Comparison of ENCODE assay signal across 13 mouse cellular contexts in genomic region chr8:123992587-123992986, GRCm38 (mm10). TPM values are rescaled to one million over a fixed set of nuclear protein-coding genes. Genes with fewer than 3 reads are reported as not detected.
DNase-seq lines count a peak whose midpoint lies in the region; ATAC-seq and TF ChIP-seq lines count a peak whose summit lies in the region.
"Had no signal": no experiment of that assay in that cellular context is flagged by ENCODE, and none has a peak within 500 bp of the region (broad histone marks: within the 10 kb centered on the region; RNA-seq: fewer than 3 reads in every experiment).

No protein-coding gene starts in this region.

- TF ChIP-seq CTCF in forebrain, postnatal 0 days (IDR thresholded peaks at IDR 0.05; ENCODE audit: low read depth), result peak; percentile 44
- TF ChIP-seq CTCF in lung, postnatal 0 days (IDR thresholded peaks at IDR 0.05), result peak; percentile 65

- no peak overlapping the region for H3K4me3 ChIP-seq in forebrain, postnatal 0 days (ENCODE audit: low read depth, low read length)
- H3K4me3 ChIP-seq in forebrain, embryonic 12.5 days (replicated peaks), result no peak overlapping the region
- H3K4me3 ChIP-seq in lung, postnatal 0 days (ENCODE audit: low read depth, low read length), result no peak overlapping the region
- H3K4me3 ChIP-seq: embryonic facial prominence, embryonic 10.5 days; hindbrain, embryonic 15.5 days had no signal

- H3K9me3 ChIP-seq in forebrain, postnatal 0 days (ENCODE audit: low read length), result no peaks in the 10 kb centered on the region
- H3K9me3 ChIP-seq in forebrain, embryonic 12.5 days, result no peaks in the 10 kb centered on the region
- no peaks in the 10 kb centered on the region for H3K9me3 ChIP-seq in lung, postnatal 0 days (ENCODE audit: low read length)
- H3K9me3 ChIP-seq: embryonic facial prominence, embryonic 10.5 days; hindbrain, embryonic 15.5 days had no signal

- H3K4me1 ChIP-seq in forebrain, postnatal 0 days (ENCODE audit: insufficient read depth), result no peaks in the 10 kb centered on the region
- no peaks in the 10 kb centered on the region for H3K4me1 ChIP-seq in forebrain, embryonic 12.5 days
- H3K4me1 ChIP-seq in lung, postnatal 0 days (ENCODE audit: insufficient read depth, low read depth, low read length), result no peaks in the 10 kb centered on the region
- H3K4me1 ChIP-seq: embryonic facial prominence, embryonic 10.5 days; hindbrain, embryonic 15.5 days had no signal

- DNase-seq in forebrain, postnatal 0 days, result peak; percentile 19
- DNase-seq in lung, postnatal 0 days (ENCODE audit: low spot score), result peak; percentile 44
- no peak for DNase-seq in lung, postnatal 4 days
- DNase-seq in splenic B cell, adult 2 months (ENCODE audit: low read depth, low spot score), result peak; percentile 42
- DNase-seq in urinary bladder, adult 18-20 months (ENCODE audit: low spot score in 2 of 2), result no peak
- no peak for DNase-seq in embryo, embryonic 9.5 days (ENCODE audit: extremely low spot score)
- DNase-seq: adrenal gland, postnatal 36 days; gastrocnemius, postnatal 36 days; thymus, adult 18-20 months had no signal

- H3K36me3 ChIP-seq in forebrain, postnatal 0 days (ENCODE audit: insufficient read depth), result 0 out of 2 replicates have a peak, but pooled peaks cover 11% of the 10 kb centered on the region
- peaks cover 33% of the 10 kb centered on the region for H3K36me3 ChIP-seq in forebrain, embryonic 12.5 days (replicated peaks)
- no peaks in the 10 kb centered on the region for H3K36me3 ChIP-seq in lung, postnatal 0 days (ENCODE audit: insufficient read depth, low read length)
- peaks cover 6% of the 10 kb centered on the region for H3K36me3 ChIP-seq in splenic B cell, adult 2 months (ENCODE audit: control insufficient read depth, insufficient read depth, low read length, poor library complexity, severe bottlenecking)

- no peak overlapping the region for H3K4me2 ChIP-seq in forebrain, postnatal 0 days (ENCODE audit: low read depth)
- no peak overlapping the region for H3K4me2 ChIP-seq in forebrain, embryonic 12.5 days
- no peak overlapping the region for H3K4me2 ChIP-seq in lung, postnatal 0 days (replicated peaks; ENCODE audit: low read depth, low read length)
- H3K4me2 ChIP-seq: hindbrain, embryonic 15.5 days had no signal

- no peak for TF ChIP-seq EP300 in lung, postnatal 0 days (IDR thresholded peaks at IDR 0.05)

- ATAC-seq in forebrain, postnatal 0 days, result no peak
- ATAC-seq in forebrain, embryonic 12.5 days (ENCODE audit: low FRiP score), result no peak
- peak; percentile 41; the same call in 1 of the 2 replicates for ATAC-seq in lung, postnatal 0 days
- peak; percentile 50 for ATAC-seq in erythroid progenitor cell, adult 5-6 weeks (replicated peaks; ENCODE audit: low FRiP score, poor library complexity, severe bottlenecking)

- no peak overlapping the region for H3K27ac ChIP-seq in forebrain, postnatal 0 days (ENCODE audit: low read depth, low read length)
- no peak overlapping the region for H3K27ac ChIP-seq in forebrain, embryonic 12.5 days
- no peak overlapping the region for H3K27ac ChIP-seq in lung, postnatal 0 days (ENCODE audit: low read length)
- H3K27ac ChIP-seq: embryonic facial prominence, embryonic 10.5 days; hindbrain, embryonic 15.5 days had no signal

- no peaks in the 10 kb centered on the region for H3K27me3 ChIP-seq in forebrain, postnatal 0 days (ENCODE audit: insufficient read depth, low read length)
- no peaks in the 10 kb centered on the region for H3K27me3 ChIP-seq in forebrain, embryonic 12.5 days
- H3K27me3 ChIP-seq in lung, postnatal 0 days (replicated peaks; ENCODE audit: insufficient read depth, low read length), result no peaks in the 10 kb centered on the region
- no peaks in the 10 kb centered on the region for H3K27me3 ChIP-seq in splenic B cell, adult 2 months (ENCODE audit: control insufficient read depth, insufficient read depth, low read length, poor library complexity, severe bottlenecking)
- H3K27me3 ChIP-seq: hindbrain, embryonic 15.5 days had no signal

- WGBS in forebrain, postnatal 0 days, result 65% methylated on average over 8 of the region's 8 CpGs
- 87% methylated on average over 8 of the region's 8 CpGs for WGBS in forebrain, embryonic 12.5 days
- WGBS in lung, postnatal 0 days, result 73% methylated on average over 8 of the region's 8 CpGs

- H3K9ac ChIP-seq in forebrain, postnatal 0 days, result no peak overlapping the region
- no peak overlapping the region for H3K9ac ChIP-seq in forebrain, embryonic 12.5 days
- no peak overlapping the region for H3K9ac ChIP-seq in lung, postnatal 0 days (replicated peaks; ENCODE audit: low read depth)
- H3K9ac ChIP-seq: hindbrain, embryonic 15.5 days had no signal

RNA-seq across cellular contexts. Expression of gene Abcb10, which starts 9.7 kb away (rescaled TPM):
- total RNA-seq in forebrain, postnatal 0 days (2014; rRNA removed), result 33.7 and 35.4 TPM in 2 replicates
- polyA plus RNA-seq in forebrain, postnatal 0 days (2015; fragmentation: Nextera tagmentation; extraction: Ambion mirVana), result 8.3 and 10.4 TPM in 2 replicates
- polyA plus RNA-seq in forebrain, embryonic 12.5 days (2016; fragmentation: Nextera tagmentation; extraction: Ambion mirVana), result 16.1 and 17.3 TPM in 2 replicates
- 10.4 and 11.0 TPM in 2 replicates for polyA plus RNA-seq in lung, postnatal 0 days (2015; fragmentation: Nextera tagmentation; extraction: Ambion mirVana)
- total RNA-seq in erythroid progenitor cell, adult 5-6 weeks (2015; ENCODE audit: low replicate concordance), result 465 and 471 TPM in 2 replicates
- 483 and 625 TPM in 2 replicates for total RNA-seq in erythroid progenitor cell, adult 5-6 weeks (2017; ENCODE audit: low replicate concordance)

RNA-seq across cellular contexts. Expression of gene Taf5l, which starts 28.6 kb away (rescaled TPM):
- 33.3 and 39.8 TPM in 2 replicates for total RNA-seq in forebrain, postnatal 0 days (2014; rRNA removed)
- 24.4 and 26.7 TPM in 2 replicates for polyA plus RNA-seq in forebrain, postnatal 0 days (2015; fragmentation: Nextera tagmentation; extraction: Ambion mirVana)
- 38.7 and 39.8 TPM in 2 replicates for polyA plus RNA-seq in forebrain, embryonic 12.5 days (2016; fragmentation: Nextera tagmentation; extraction: Ambion mirVana)
- polyA plus RNA-seq in lung, postnatal 0 days (2015; fragmentation: Nextera tagmentation; extraction: Ambion mirVana), result 17.8 and 18.6 TPM in 2 replicates
- total RNA-seq in erythroid progenitor cell, adult 5-6 weeks (2015; ENCODE audit: low replicate concordance), result 45.0 and 46.9 TPM in 2 replicates
- total RNA-seq in erythroid progenitor cell, adult 5-6 weeks (2017; ENCODE audit: low replicate concordance), result 40.3 and 41.6 TPM in 2 replicates

RNA-seq across cellular contexts. Expression of gene Urb2, which starts 28.7 kb away (rescaled TPM):
- 12.7 and 14.8 TPM in 2 replicates for total RNA-seq in forebrain, postnatal 0 days (2014; rRNA removed)
- polyA plus RNA-seq in forebrain, postnatal 0 days (2015; fragmentation: Nextera tagmentation; extraction: Ambion mirVana), result 1.2 and 1.8 TPM in 2 replicates
- polyA plus RNA-seq in forebrain, embryonic 12.5 days (2016; fragmentation: Nextera tagmentation; extraction: Ambion mirVana), result 6.5 and 7.7 TPM in 2 replicates
- polyA plus RNA-seq in lung, postnatal 0 days (2015; fragmentation: Nextera tagmentation; extraction: Ambion mirVana), result 0.88 and 1.1 TPM in 2 replicates
- 10.9 and 11.5 TPM in 2 replicates for total RNA-seq in erythroid progenitor cell, adult 5-6 weeks (2015; ENCODE audit: low replicate concordance)
- 8.5 and 10.7 TPM in 2 replicates for total RNA-seq in erythroid progenitor cell, adult 5-6 weeks (2017; ENCODE audit: low replicate concordance)

RNA-seq across cellular contexts. Expression of gene Nup133, which starts 43.5 kb away (rescaled TPM):
- 21.9 and 31.8 TPM in 2 replicates for total RNA-seq in forebrain, postnatal 0 days (2014; rRNA removed)
- polyA plus RNA-seq in forebrain, postnatal 0 days (2015; fragmentation: Nextera tagmentation; extraction: Ambion mirVana), result 16.4 and 17.3 TPM in 2 replicates
- polyA plus RNA-seq in forebrain, embryonic 12.5 days (2016; fragmentation: Nextera tagmentation; extraction: Ambion mirVana), result 50.3 and 56.2 TPM in 2 replicates
- 10.8 and 12.3 TPM in 2 replicates for polyA plus RNA-seq in lung, postnatal 0 days (2015; fragmentation: Nextera tagmentation; extraction: Ambion mirVana)
- 32.1 and 35.2 TPM in 2 replicates for total RNA-seq in erythroid progenitor cell, adult 5-6 weeks (2015; ENCODE audit: low replicate concordance)
- 46.0 and 49.7 TPM in 2 replicates for total RNA-seq in erythroid progenitor cell, adult 5-6 weeks (2017; ENCODE audit: low replicate concordance)

Comparison
In these comparisons a context has a peak if more than half of its experiments do, and no peak if none do; other contexts are left out.
1. DNase-seq: peak in forebrain, postnatal 0 days (single experiment), lung, postnatal 0 days (single experiment) and splenic B cell, adult 2 months (single experiment); none in lung, postnatal 4 days (0 of 2), urinary bladder, adult 18-20 months (0 of 2) and embryo, embryonic 9.5 days (single experiment).
2. ATAC-seq: peak in lung, postnatal 0 days (single experiment) and erythroid progenitor cell, adult 5-6 weeks (single experiment); none in forebrain, postnatal 0 days (single experiment) and forebrain, embryonic 12.5 days (single experiment).